Mouse (Mus musculus) T-helper 2 cell (primary cell): Measurements from ENCODE around the gene Olfr323.

Experiments
- in situ Hi-C: fragments of 300-600 bp; cut with MboI, MseI; formaldehyde crosslinking; loops from one replicate; pipeline ENCODE4 v1.15.1; 2025; ENCODE audit warnings: high pct_unique_total_duplicates

The Olfr323 gene

DNA sequence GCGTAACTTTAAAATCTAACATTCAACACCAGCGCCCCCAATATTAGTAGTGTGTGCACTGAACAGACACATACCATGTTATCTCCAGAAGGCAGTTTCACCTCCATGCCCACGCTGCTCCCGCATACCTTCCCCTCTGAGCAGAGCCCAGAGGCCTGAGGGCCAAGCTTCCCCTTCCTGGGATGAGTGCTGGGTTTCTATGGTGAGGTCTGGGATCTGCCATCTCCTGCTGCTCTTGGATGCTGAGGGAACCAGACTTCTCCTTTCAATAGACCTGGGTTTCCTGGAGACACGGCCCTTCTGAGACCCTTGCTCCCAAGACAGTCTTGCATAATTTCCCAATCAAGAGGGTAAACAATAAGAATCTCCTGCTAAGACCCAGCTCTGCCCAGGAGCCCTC, at the start of gene Olfr323:
Gene Olfr323 (minus strand): TSS at position 101 of the 400 bp plus-strand sequence.
- in situ Hi-C loops = no loop called here

DNA sequence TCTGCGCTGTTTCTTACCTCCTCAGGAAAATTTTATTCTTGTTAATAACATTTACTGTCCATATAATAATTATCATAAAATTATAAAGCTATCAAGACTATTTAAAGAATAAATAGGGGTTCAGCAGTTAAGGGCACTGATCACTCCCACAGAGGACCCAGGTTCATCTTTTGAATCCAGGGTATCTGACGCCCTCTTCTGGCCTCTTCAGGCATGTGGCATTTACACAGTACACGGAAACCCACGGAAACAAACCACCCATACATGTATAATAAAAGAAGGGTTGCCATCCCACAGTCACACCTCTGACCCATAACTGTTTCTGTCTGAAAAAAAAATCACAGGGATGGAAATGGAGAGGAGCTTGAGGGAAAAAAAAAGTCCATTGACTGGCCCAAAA, 41.5 kb upstream of the Olfr323 start:
- in situ Hi-C loops = no loop called here

DNA sequence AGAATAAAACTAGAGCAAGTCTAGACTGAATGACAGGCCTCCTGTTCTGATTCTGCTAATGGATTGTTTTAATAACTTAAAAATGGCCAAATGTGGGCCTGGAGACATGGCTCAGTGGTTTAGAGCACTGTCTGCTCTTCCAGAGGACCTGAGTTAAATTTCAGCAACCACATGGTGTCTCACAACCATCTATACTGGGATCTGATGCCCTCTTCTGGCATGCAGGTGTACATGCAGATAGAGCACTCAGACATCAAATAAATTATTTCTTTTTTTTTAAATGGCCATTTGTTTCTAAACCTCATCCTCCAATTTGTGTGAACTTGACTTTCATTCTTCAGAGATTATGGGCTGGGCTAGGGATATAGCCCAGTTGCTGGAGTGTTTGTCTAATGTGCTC, 39.0 kb upstream of the Olfr323 start:
- in situ Hi-C loops = no loop called here

DNA sequence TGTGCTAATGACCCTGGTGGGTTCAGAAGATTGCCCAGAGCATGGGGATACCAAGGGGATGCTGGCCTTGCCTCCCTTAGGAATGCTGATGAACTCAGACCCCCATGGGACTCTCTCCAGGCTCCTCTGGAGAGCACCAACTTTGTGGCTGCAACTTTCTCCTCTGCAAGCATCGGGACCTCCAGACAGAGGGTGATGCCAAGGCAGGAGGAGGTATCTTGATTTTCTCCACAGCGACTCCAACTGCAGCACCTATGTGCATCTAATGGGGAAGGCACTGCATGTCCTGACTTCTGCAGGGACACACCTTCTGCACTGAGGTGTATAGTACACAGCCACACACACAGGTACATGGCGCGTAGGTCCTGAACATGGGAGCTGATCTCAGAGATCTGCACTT, 28.3 kb upstream of the Olfr323 start, which contains the start of gene Olfr322:
Gene Olfr322 (plus strand): TSS at position 187 of the 400 bp plus-strand sequence.
- in situ Hi-C loops = loop anchor here (10.0 kb wide), 1 partner anchor 1234 kb away; no protein-coding TSS in a partner anchor

DNA sequence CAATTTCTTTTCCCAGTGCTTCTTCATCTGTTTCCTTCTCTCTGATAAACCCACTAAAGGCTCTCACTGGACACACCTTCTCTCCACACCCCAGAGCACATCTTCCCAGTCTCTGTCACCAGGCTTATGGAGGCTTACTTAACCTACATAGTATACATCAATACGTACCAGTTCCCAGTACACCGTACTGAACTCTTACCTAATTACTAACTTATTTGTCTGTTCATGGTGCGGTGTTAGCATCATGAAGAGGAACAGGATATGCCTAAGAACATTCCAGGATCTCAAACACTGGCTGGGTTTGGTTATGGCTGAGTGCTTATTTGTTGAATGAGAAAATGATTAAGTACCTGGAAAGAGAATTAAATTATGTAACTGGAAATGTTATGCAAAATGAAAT, 24.9 kb upstream of the Olfr323 start:
- in situ Hi-C loops = loop anchor here (10.0 kb wide), 1 partner anchor 1230 kb away; no protein-coding TSS in a partner anchor

DNA sequence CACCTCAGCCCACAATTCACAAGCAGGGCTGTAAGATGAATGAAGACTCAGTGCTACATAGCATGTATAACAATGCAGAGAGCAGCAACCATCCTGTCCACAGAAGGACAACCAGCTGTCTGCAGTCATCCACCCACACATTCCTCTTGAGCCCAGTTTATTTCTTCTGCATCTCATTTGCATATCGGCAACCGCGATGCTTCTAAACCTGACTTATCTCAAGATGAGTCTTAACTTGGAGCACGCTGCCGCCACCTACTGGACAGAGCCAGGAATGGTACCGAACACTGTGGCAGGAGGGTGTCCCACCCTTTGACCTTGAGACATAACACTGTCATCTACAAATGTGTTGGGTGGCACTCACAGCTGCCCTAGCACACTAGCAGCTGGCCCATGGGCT, 13.0 kb upstream of the Olfr323 start:
- in situ Hi-C loops = loop anchor here (10.0 kb wide), 1 partner anchor 249 kb away; no protein-coding TSS in a partner anchor

DNA sequence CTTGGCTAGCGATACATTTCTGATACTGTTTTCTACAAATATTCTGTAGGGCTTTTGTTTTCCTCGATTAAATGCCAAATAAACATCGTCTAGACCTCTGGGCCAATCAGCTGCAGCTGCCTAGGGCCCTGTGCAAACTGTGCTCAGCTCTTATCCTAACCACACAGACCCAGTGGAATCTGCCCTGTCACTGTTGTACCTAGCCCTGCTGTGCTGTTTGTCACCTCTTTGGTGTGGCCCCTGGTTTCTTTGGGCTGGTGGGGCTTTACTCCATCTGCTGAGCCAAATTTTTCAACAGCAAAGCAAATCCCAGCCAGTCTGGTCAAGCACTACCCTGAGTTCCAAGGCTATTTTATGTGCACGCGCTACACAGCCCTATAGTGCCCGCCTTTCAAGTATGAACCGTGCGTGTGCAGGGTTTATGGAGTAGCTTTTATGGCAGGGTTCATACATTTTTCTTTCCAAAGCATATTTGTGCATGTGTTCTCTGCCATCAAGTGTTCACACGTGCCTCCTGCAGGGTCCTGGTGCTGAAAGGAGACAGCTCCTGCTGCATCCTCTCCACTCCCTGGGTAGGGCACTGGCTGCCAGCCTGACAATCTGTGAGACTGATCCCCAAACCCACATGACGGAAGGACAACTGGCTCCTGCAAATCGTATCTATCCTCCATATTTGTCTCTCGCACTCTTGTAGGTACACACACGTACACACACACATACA, 11.5 kb upstream of the Olfr323 start:
- in situ Hi-C loops = loop anchor here (10.0 kb wide), 1 partner anchor 247 kb away; no protein-coding TSS in a partner anchor

DNA sequence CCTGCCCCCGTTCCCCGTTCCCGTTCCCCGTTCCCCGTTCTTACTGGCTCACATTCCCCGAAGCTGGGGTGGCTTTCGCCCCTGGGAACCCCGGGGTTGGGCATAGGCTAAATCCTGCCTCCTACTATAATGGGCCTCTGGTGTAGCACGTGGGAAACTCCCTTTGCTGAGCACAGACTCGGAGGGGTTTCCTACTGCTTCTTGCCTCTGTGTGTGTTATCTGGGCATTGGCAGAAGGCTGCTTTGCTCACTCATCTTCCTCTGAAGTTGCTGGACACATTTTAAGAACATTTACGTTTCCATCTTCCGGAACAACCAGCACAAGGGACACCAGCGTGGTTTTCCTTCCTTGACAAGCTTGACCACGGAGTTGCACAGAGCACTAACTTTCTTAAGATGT, 10.8 kb upstream of the Olfr323 start:
- in situ Hi-C loops = loop anchor here (10.0 kb wide), 1 partner anchor 246 kb away; no protein-coding TSS in a partner anchor

DNA sequence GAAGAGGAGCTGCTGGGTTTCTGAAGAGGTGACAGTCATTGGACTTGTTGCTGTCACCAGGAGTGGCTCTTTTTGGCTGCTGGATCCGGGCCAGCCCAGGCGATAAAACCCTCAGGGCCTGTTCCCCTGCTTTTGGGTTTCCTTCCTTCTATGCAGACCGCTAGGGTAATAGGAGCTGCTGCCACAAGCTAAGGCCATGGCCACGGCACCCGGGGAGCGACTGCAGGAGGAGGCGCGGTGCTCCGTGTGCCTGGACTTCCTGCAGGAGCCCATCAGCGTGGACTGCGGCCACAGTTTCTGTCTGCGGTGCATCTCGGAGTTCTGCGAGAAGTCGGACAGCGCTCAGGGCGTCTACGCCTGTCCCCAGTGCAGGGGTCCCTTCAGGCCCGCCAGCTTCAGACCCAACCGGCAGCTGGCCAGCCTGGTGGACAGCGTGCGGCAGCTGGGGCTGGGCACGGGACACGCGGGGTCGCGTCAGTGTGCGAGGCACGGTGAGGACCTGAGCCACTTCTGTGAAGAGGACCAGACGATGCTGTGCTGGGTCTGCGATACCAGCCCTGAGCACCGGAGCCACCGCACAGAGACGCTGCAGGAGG, 10.1 kb upstream of the Olfr323 start, which contains the start of gene Trim58:
Gene Trim58 (plus strand): TSS at position 194 of the 596 bp plus-strand sequence.
- in situ Hi-C loops = loop anchor here (10.0 kb wide), 1 partner anchor 246 kb away; no protein-coding TSS in a partner anchor

DNA sequence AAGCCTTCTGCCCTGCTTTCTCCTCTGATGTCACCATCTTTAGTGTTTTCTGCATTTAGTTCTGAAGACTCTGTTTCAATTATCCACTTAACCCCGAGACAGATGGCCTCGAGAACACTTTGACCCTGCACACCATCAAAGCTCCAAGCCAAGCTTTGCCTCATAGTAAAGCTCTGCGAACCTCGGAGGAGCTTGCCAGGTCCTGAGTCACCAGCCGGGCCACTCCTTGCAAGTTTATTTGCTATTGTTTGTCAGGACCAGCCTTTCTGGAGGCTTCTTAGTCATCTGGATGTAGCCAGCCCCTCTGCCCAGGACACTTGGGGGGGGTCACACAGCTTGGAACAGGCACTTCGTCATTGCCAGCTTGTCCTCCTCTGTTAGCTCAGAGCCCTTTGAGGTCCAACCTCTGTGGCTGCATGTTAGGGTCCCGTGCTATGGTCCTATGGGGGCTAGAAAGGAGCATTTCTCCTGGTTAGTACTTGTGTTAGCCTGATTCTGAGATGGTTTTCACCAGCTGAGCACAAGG, 7.9 kb upstream of the Olfr323 start:
- in situ Hi-C loops = no loop called here

DNA sequence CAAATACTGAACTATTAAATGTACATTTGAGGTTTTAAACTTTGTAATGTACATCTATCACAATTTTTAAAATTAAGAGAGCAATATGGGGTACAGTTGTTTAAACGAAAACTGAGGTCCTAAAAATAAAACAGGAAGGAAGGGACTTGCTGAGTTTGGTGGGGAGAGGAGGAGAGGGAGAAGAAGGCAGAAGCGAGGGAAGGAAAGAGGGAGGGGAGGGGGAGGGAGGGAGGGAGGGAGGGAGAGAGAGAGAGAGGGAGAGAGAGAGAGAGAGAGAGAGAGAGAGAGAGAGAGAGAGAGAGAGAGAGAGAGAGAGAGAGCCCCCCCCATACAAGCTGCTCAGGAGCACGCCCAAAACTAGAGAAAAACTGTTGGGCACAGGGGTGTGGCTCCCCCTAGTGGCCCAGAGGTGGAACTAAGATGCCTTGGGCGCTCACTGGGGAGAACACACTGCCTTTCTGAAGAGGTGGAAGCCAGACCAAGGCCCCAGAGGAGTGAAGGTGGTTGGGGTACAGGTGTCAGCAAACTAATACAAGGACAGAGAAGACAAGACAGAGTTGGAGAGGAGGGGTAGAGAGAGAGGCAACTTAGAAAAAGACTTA, 6.2 kb upstream of the Olfr323 start:
- in situ Hi-C loops = no loop called here

DNA sequence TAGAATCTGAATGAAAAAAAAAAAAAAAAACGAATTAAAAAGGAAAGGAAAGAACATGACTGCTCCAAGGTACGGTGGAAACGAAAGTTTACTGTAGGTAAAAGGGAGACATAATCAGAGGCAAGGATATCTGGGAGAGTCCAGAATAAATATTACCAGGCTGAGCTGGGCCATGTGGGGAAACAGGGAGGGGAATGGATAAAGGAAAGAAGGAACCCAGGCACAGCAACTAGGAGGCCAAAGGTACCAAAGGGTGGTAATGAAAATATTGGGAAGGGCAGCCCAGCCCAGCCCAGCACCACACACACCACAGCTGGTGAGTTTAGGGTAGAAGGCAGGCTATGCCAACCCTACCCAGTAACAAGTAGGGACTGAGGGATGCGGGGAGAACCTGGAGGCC, 4.6 kb upstream of the Olfr323 start:
- in situ Hi-C loops = no loop called here

DNA sequence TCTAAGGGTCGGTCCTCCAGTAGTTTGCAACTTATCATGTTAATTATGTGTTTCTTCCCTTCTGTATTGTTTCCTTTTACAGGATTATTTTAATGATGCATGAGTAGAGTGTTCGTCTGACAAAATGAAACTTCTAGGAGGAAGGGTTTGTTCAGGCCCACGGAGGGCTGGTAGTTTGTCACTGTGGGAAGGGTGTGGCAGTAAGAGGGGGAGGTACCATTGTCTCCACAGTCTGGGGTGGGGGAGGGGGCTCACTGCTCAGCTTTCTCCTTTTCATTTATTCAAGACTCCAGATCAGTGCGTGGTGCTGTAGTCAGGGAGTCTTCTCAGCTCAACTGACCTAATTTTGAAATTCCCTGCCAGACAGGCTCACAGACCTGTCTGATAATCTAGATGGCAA, 4.2 kb downstream of the Olfr323 start:
- in situ Hi-C loops = no loop called here

DNA sequence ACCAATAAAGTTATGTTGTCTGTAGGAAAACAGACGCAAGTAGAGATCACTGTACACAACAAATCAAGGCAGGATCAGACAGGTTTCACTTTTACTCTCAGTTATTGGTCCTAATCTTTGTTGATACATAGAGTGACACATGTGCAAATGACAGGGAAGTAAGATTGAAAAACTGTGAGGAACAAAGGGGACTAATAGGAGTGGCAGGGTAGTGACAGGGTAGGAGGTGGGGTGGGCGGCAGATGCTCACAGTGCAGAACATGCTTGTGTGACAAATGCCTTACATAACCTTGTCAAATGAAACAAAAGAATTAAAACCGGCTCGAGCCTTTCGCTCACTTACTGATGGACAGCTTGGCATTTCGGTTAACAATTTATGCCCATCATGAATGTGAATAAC, 11.5 kb downstream of the Olfr323 start:
- in situ Hi-C loops = no loop called here

DNA sequence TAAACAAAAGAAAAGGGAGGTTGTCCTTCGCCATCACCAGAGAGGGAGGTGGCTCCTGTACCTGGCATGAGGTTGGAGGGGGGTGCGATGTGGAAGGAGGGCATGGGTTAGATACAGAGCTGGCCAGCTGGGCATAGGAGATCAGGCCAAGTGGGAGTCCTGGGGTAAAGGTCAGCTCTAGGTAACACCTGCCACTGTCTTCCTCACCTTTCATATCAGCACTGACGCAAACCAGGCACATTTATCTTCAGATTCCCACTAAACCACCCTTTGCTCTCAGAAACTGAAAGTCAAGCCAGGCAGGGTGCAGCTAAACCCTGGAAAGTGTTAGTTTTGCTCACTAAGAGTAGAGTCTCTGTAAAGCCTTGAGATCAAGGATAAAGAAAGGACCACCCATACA, 11.9 kb downstream of the Olfr323 start:
- in situ Hi-C loops = no loop called here

DNA sequence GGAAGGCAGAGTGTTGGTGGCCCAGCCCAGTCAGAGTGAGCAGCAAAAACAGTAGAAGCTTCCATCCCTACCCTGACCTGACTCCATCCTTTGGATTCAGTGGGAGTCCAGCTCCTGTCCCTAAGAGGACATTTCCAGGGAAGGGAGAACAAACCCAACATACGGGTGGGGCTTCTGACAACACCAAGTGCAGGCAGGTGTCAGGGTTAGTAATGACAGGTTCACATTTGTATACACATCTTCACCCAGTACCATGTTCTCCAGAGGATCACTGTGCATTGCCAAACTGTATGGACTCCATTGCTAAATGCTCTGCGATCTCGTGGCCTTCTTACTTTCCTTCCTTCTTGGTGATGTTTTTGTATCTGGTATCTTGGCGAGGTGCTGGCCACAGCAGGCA, 14.3 kb downstream of the Olfr323 start, which contains the start of gene 2210407C18Rik:
Gene 2210407C18Rik (minus strand): TSS at position 101 of the 400 bp plus-strand sequence.
- in situ Hi-C loops = no loop called here

DNA sequence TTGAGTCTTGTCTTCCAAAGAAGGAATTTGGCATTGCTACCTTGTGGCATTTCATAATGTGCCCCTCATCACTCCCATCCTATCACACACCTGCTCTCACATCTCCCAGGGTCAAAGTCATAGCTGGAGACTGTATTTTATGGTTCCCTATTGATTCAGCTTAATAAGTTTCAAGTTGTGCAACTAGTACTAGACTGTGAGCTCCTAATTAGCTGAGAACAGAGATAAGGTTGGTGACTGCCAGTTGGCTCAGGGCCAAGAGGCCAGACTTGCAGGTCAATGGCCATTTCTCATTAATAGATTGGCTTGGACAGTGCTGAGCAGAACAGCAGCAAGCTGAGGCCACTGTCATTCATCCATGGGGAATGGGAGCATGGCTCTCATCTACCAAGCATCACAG, 15.8 kb downstream of the Olfr323 start:
- in situ Hi-C loops = no loop called here

DNA sequence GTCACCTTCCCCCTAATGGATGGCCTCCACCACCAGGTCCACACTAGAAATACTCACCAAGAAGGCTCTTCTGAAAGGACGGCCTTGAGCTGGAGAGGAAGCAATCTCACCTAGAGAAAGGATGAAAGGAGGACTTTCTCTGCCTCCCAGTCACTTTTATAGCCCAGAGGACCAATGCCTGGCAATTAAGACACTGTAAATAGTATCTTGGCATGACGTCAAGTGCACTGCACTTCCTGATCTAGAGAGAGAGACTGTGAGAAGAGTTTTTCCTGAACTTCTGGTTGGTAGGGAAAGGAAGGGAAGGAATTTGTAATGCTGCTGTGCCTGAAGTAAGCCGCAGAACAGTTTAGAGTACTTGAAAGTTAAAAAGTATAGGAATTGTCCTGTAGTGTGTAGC, 16.9 kb downstream of the Olfr323 start:
- in situ Hi-C loops = no loop called here

DNA sequence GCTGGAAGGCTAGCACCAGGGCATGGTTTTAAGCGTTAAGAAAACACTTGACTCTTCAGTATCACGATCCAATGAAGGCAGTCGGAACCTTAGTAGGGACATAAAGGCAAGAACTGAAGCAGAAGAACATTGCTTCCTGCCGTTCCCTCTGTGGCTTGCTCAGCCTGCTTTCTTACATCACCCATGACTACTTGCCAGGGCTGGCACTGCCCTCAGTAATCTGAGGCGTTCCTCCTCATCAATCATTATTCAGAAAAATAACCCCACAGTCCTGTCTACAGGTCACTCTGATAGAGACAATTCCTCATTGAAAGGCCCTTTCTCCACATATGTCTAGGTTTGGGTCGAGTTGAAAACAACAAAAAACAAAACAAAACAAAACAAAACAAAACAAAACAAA, 23.3 kb downstream of the Olfr323 start:
- in situ Hi-C loops = no loop called here

DNA sequence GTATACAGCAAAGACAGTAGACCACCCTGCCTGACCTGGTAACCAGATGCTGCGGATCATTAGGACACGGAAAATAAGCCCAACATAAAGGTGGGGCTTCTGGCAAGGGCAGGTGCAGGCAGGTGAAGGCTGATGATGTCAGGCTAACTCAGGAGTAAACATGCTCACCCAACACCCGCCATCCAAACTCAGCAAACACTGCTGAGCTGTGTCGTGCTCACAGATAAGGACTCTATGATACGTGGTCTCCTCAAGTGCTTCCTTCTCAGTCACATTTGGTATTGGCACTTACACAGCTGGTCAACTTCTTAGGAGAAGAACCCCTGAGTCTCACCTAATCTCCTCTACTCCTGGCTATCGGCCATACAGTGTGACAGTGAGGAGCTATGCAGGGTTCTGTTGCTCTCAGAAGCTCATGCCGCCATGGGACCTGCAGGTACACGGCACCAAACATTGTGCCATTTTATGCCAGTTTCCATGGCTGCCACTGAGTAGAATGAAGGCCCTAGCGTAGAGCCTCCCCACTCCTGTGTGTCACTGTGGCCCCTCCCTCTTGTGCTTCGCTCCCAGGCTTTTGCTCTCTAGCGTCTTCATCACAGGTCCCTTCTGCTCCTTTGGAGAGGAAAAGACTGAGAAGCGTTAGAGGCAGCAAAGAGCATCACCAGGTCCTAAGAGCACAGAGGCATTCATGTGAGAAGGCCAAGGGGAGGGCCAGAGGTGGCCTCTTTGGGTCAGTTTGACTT, 24.0 kb downstream of the Olfr323 start:
- in situ Hi-C loops = no loop called here

DNA sequence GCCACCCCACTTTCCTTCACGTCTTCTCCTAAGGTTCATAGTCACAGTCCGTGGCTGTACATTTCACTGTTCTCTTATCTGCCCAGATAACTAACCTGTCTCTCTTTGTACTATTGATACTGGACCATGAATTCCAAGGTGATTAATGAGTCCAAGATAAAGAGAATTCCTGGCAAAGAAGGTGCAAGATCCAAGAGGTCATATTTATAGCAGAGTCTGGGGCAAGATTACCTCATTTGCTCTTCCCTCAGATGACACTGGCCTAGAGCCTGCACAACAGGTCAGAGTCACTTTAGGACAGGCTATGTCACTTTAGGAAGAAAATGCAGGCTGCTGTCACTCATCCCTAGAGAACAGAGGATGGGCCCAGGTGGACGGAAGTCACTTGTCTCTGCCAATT, 25.1 kb downstream of the Olfr323 start:
- in situ Hi-C loops = no loop called here
